Mouse (Mus musculus): ENCODE data around the gene Nudc. TPM values are rescaled to one million over a fixed set of nuclear protein-coding genes. Genes with fewer than 3 reads are reported as not detected.

Gene Nudc
- total and polyA plus RNA-seq, 2 experiments from 2014 or later, result 115 to 262 TPM

DNA sequence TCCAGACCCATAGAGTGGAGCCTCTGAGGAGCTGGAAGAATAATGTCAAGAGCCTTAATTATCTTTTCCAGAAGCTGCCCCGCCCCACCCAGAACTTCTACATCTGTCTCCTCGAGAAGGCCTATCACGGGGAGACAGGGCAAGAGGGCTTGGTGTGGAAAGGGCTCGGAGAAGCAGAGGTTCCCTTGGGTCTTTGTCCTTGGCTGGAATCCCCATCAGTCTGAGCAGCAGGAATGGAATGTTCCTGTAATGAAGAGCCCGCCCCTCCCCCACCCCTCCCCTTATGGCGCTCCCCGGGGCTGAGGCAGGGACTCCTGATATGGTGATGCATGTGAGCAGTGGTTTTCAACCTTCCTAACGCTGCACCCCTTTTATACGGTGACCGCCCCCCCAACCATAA lies 54.0 kb downstream of the Nudc start:
- whole genome bisulfite sequencing, result 46% methylated on average over 10 of the region's 10 CpGs
- ATAC-seq, result no peak
- H3K27me3 ChIP-seq (ENCODE audit: insufficient read depth, low read length), result peaks cover 12% of the 10 kb centered on the region; the same call in 1 of the 2 replicates
- H3K36me3 ChIP-seq (ENCODE audit: insufficient read depth), result 0 out of 2 replicates have a peak, but pooled peaks cover 6% of the 10 kb centered on the region
- H3K9me3 ChIP-seq (ENCODE audit: low read length), result no peaks in the 10 kb centered on the region
- H3K9ac ChIP-seq, result no peak overlapping the region
- H3K27ac ChIP-seq (ENCODE audit: low read depth, low read length), result no peak overlapping the region
- no peak for TF ChIP-seq CTCF (IDR thresholded peaks at IDR 0.05; ENCODE audit: low read depth)
- no peak for DNase-seq
- H3K4me1 ChIP-seq (ENCODE audit: insufficient read depth), result 0 out of 2 replicates have a peak, but pooled peaks cover under 1% of the 10 kb centered on the region
- no peak overlapping the region for H3K4me3 ChIP-seq (ENCODE audit: low read depth, low read length)
- no peak overlapping the region for H3K4me2 ChIP-seq (ENCODE audit: low read depth)

DNA sequence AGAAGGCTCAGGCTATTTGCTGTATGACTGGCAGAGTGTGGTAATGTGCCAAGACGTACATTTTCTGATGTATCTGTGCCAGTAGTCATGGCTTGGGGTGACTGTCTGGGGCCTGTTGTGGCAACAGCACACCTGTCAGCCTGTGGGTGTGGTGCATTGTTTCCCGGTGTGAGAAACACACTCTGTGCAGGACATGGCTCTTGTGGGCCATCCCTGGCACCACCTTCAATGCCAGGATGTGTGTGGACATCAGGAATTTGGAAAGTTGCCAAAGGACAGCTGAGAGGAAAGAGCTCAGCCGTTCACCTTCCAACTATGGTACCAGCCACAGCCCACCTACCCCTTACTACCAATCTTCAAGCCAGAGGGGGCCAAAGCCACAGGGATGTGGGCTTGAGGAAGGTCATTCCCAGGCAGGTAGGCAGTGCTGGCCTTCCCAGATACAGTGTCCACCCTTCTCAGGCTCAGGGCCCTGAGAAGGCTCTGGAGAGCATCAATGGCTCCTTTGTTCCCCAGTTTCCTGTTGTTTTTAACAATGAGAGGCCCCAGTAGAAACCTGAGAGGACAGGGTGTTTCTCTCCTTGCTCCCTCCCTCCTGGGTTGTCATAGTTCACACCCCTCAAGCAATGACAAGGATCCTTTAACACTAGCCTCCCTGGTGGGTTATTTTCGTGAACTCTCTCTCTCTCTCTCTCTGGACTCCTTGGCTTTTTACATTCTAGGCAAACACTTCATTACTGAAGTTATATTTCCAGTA lies 56.1 kb downstream of the Nudc start:
- Histone ChIP-seq H3K27me3 (ENCODE audit: insufficient read depth, low read length) (no peaks in the 10 kb centered on the region), H3K4me3 (ENCODE audit: low read depth, low read length) (no peak overlapping the region), H3K9ac (no peak overlapping the region), H3K27ac (ENCODE audit: low read depth, low read length) (no peak overlapping the region), H3K4me1 (ENCODE audit: insufficient read depth) (no peaks in the 10 kb centered on the region), H3K4me2 (ENCODE audit: low read depth) (no peak overlapping the region), H3K9me3 (ENCODE audit: low read length) (no peaks in the 10 kb centered on the region), H3K36me3 (ENCODE audit: insufficient read depth) (0 out of 2 replicates have a peak, but pooled peaks cover 6% of the 10 kb centered on the region)
- ATAC-seq (no peak), DNase-seq (no peak)
- WGBS, result 53% methylated on average over 4 of the region's 4 CpGs
- TF ChIP-seq CTCF (IDR thresholded peaks at IDR 0.05; ENCODE audit: low read depth), result no peak

DNA sequence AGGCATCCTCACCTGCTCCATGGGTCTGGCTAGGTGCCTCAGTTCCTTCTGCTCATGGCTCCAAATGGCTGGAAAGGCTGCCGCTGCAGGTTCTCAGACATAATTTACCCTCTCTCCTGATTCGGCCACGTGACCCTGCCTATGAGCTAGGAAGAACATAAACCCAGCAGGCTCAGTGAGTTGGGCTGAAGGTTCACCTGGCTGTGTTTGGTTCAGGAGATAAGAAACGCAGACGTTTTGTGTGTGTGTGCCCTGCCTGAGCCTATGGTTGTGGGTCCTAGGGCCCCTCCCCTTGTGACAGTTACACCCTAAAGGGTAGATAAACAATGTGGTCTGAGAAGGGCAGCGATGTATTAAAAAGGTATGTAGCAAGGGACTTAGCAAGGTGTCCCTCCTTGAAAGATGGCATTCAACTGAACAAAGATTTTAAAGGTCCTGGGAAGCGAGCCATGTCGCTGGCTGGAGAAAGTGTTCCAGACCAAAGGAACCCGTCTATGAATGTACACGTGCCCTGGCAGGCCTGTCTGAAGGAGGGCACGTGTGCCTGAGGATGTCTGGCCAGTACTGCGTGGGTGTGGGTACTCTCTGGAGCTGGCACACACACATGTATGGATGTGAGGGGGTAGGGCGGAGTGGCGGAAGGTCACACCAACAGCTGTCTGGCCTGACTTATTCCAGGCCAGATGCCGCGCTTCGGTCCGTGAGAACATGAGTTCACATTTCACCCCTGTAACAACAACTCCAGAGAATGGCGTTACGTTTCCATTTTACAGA lies 57.0 kb downstream of the Nudc start:
- H3K9me3 ChIP-seq (ENCODE audit: low read length), result no peaks in the 10 kb centered on the region
- H3K4me2 ChIP-seq (ENCODE audit: low read depth), result no peak overlapping the region
- no peak overlapping the region for H3K9ac ChIP-seq
- no peak for ATAC-seq
- H3K27ac ChIP-seq (ENCODE audit: low read depth, low read length), result no peak overlapping the region
- H3K4me1 ChIP-seq (ENCODE audit: insufficient read depth), result no peaks in the 10 kb centered on the region
- TF ChIP-seq CTCF (IDR thresholded peaks at IDR 0.05; ENCODE audit: low read depth), result no peak
- DNase-seq, result no peak
- no peak overlapping the region for H3K4me3 ChIP-seq (ENCODE audit: low read depth, low read length)
- H3K27me3 ChIP-seq (ENCODE audit: insufficient read depth, low read length), result no peaks in the 10 kb centered on the region
- H3K36me3 ChIP-seq (ENCODE audit: insufficient read depth), result 0 out of 2 replicates have a peak, but pooled peaks cover 6% of the 10 kb centered on the region
- 86% methylated on average over 20 of the region's 20 CpGs for WGBS

DNA sequence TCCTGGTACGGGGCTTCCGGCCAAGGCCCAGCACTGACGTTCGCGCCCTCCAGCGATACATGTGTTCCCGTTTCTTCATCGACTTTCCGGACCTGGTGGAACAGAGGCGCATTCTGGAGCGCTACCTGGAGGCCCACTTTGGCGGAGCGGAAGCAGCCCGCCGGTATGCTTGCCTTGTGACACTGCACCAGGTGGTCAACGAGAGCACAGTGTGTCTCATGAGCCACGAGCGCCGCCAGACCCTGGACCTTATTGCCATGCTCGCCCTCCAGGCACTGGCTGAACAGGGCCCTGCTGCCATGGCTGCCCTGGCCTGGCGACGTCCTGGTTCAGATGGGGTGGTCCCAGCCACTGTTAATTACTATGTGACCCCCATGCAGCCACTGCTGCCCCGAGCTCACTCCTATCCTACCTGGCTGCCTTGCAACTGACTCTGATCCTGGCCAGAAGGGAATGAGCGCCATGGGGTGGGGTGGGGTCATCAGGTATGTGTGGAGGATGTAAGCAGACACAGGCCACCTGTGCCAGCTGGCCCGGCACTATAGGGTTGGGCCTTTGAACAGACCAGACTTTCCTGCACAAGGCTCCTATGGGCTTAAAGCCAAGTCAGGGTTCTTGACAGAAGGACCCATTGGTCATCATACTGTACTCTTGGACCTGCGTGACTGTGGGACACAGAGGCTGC lies 59.0 kb downstream of the Nudc start:
- no peak overlapping the region for H3K4me3 ChIP-seq (ENCODE audit: low read depth, low read length)
- DNase-seq, result no peak
- H3K36me3 ChIP-seq (ENCODE audit: insufficient read depth), result 0 out of 2 replicates have a peak, but pooled peaks cover 6% of the 10 kb centered on the region
- no peaks in the 10 kb centered on the region for H3K9me3 ChIP-seq (ENCODE audit: low read length)
- no peak overlapping the region for H3K9ac ChIP-seq
- WGBS, result 96% methylated on average over 26 of the region's 26 CpGs
- no peaks in the 10 kb centered on the region for H3K27me3 ChIP-seq (ENCODE audit: insufficient read depth, low read length)
- no peak for ATAC-seq
- no peak overlapping the region for H3K27ac ChIP-seq (ENCODE audit: low read depth, low read length)
- no peak overlapping the region for H3K4me2 ChIP-seq (ENCODE audit: low read depth)
- no peaks in the 10 kb centered on the region for H3K4me1 ChIP-seq (ENCODE audit: insufficient read depth)
- TF ChIP-seq CTCF (IDR thresholded peaks at IDR 0.05; ENCODE audit: low read depth), result no peak

DNA sequence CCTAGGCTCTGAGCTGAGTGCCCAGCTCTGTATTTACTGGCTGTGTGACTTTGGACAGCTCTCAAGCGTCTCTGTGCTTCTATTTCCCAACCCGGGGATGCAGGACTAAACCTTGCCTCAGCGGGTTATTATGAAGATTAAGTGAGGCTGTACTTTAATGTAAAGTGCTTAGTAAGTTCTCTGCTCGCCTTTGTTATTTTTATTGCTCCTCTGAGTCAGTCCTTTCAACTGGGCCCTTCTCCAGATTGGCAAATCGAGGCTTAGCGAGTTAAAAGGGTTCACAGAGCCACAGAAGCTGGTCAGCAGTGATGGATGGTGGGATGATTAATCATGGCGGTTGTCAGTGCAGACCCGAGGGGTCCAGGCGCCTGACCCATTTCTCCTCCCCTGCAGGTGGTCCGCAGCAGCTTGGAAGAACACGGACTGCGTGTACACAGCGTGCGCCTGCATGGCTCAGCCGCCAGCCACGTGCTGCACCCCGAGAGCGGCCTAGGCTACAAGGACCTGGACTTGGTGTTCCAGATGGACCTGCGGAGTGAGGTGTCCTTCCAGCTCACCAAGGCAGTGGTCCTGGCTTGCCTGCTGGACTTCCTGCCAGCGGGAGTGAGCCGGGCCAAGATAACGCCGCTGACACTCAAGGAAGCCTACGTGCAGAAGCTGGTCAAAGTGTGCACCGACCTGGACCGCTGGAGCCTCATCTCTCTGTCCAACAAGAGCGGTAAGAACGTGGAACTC lies 59.9 kb downstream of the Nudc start:
- DNase-seq (no peak), ATAC-seq (no peak)
- 93% methylated on average over 28 of the region's 28 CpGs for WGBS
- Histone ChIP-seq H3K27me3 (ENCODE audit: insufficient read depth, low read length) (peaks cover 9% of the 10 kb centered on the region), H3K27ac (ENCODE audit: low read depth, low read length) (no peak overlapping the region), H3K4me3 (ENCODE audit: low read depth, low read length) (no peak overlapping the region), H3K4me2 (ENCODE audit: low read depth) (no peak overlapping the region), H3K9ac (no peak overlapping the region), H3K36me3 (ENCODE audit: insufficient read depth) (0 out of 2 replicates have a peak, but pooled peaks cover 3% of the 10 kb centered on the region), H3K9me3 (ENCODE audit: low read length) (no peaks in the 10 kb centered on the region), H3K4me1 (ENCODE audit: insufficient read depth) (no peaks in the 10 kb centered on the region)
- no peak for TF ChIP-seq CTCF (IDR thresholded peaks at IDR 0.05; ENCODE audit: low read depth)

DNA sequence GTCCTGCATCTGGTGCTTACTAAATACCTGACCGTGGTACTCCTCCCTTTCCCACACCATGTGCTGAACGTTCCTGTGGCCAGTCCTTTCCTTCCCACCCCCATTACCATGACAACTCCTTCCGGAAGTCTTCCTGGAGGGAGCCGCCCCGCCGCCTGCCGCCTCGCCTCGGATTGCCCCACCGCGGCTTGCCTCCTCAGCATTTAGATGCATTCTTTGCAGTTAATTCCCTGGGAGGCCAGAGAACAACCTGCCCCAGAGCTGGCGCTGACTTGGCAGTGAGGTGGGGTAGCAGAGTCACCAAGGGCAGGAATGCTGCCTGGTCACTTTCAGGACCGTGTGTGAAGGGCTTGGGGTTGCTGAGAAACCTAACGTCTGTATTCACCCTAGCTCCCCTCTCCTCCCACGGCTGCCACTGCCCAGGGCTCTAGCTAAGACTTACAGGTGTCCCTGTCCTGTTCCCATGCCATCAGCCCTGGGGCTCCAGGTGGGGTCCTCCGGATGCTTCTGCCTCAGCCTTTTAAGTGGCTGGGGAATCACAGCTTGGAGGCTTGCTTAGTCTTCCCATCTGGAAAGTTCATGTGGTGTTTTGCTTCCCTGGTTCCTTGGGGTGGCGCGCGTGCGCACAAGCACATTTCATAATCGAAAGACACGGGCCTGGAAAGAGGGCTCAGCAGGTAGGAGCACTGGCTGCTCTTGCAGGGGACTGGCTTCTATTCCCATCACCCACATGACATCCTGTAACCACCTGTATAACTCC lies 61.4 kb downstream of the Nudc start:
- Histone ChIP-seq H3K9me3 (ENCODE audit: low read length) (no peaks in the 10 kb centered on the region), H3K9ac (no peak overlapping the region), H3K27me3 (ENCODE audit: insufficient read depth, low read length) (peaks cover 18% of the 10 kb centered on the region), H3K4me2 (ENCODE audit: low read depth) (no peak overlapping the region), H3K4me1 (ENCODE audit: insufficient read depth) (no peaks in the 10 kb centered on the region), H3K36me3 (ENCODE audit: insufficient read depth) (no peaks in the 10 kb centered on the region), H3K4me3 (ENCODE audit: low read depth, low read length) (no peak overlapping the region), H3K27ac (ENCODE audit: low read depth, low read length) (no peak overlapping the region)
- ATAC-seq (no peak), DNase-seq (no peak)
- no peak for TF ChIP-seq CTCF (IDR thresholded peaks at IDR 0.05; ENCODE audit: low read depth)
- WGBS, result 15% methylated on average over 22 of the region's 22 CpGs

Small RNA genes within 50 kb of the gene (microRNA-seq; reads per million reads assigned to microRNA genes)
- gene Gm23158, result 0 reads per million in 2 experiments

Other genes starting within 250 kb of the Nudc start
- 35.5 and 43.9 TPM in 2 replicates for gene Wdtc1, start 192.5 kb downstream of the Nudc start, total RNA-seq (2014; rRNA removed)
- 13.0 and 16.3 TPM in 2 replicates for gene Wdtc1, start 192.5 kb downstream of the Nudc start, polyA plus RNA-seq (2015; fragmentation: Nextera tagmentation; extraction: Ambion mirVana)
- gene Slc9a1, start 176.3 kb downstream of the Nudc start, total RNA-seq (2014; rRNA removed), result 9.7 and 16.0 TPM in 2 replicates
- 7.7 and 10.1 TPM in 2 replicates for gene Slc9a1, start 176.3 kb downstream of the Nudc start, polyA plus RNA-seq (2015; fragmentation: Nextera tagmentation; extraction: Ambion mirVana)
- gene Tent5b, start 65.9 kb downstream of the Nudc start, total RNA-seq (2014; rRNA removed), result 0.23 and 0.62 TPM in 2 replicates
- gene Tent5b, start 65.9 kb downstream of the Nudc start, polyA plus RNA-seq (2015; fragmentation: Nextera tagmentation; extraction: Ambion mirVana), result 0.31 TPM in 2 replicates
- gene Trnp1, start 47.4 kb downstream of the Nudc start, total RNA-seq (2014; rRNA removed), result 25.7 and 32.1 TPM in 2 replicates
- gene Trnp1, start 47.4 kb downstream of the Nudc start, polyA plus RNA-seq (2015; fragmentation: Nextera tagmentation; extraction: Ambion mirVana), result 14.3 and 17.7 TPM in 2 replicates
- 0.23 TPM in 1 of 2 replicates, not detected in the other for gene Kdf1, start 27.0 kb downstream of the Nudc start, total RNA-seq (2014; rRNA removed)
- gene Kdf1, start 27.0 kb downstream of the Nudc start, polyA plus RNA-seq (2015; fragmentation: Nextera tagmentation; extraction: Ambion mirVana), result 0.40 and 0.92 TPM in 2 replicates
- gene Nr0b2, start 7.4 kb upstream of the Nudc start, total RNA-seq (2014; rRNA removed), result not detected in 2 replicates
- gene Nr0b2, start 7.4 kb upstream of the Nudc start, polyA plus RNA-seq (2015; fragmentation: Nextera tagmentation; extraction: Ambion mirVana), result not detected in 2 replicates
- 8.4 and 11.8 TPM in 2 replicates for gene Gpatch3, start 28.7 kb upstream of the Nudc start, total RNA-seq (2014; rRNA removed)
- 4.2 and 5.4 TPM in 2 replicates for gene Gpatch3, start 28.7 kb upstream of the Nudc start, polyA plus RNA-seq (2015; fragmentation: Nextera tagmentation; extraction: Ambion mirVana)
- gene Gpn2, start 38.4 kb upstream of the Nudc start, total RNA-seq (2014; rRNA removed), result 18.5 and 20.5 TPM in 2 replicates
- 16.8 and 19.7 TPM in 2 replicates for gene Gpn2, start 38.4 kb upstream of the Nudc start, polyA plus RNA-seq (2015; fragmentation: Nextera tagmentation; extraction: Ambion mirVana)
- 3.2 and 3.3 TPM in 2 replicates for gene Sfn, start 56.2 kb upstream of the Nudc start, total RNA-seq (2014; rRNA removed)
- 0.62 and 0.88 TPM in 2 replicates for gene Sfn, start 56.2 kb upstream of the Nudc start, polyA plus RNA-seq (2015; fragmentation: Nextera tagmentation; extraction: Ambion mirVana)
- 14.8 and 21.2 TPM in 2 replicates for gene Zdhhc18, start 104.2 kb upstream of the Nudc start, total RNA-seq (2014; rRNA removed)
- gene Zdhhc18, start 104.2 kb upstream of the Nudc start, polyA plus RNA-seq (2015; fragmentation: Nextera tagmentation; extraction: Ambion mirVana), result 9.3 and 9.6 TPM in 2 replicates
- gene Pigv, start 126.7 kb upstream of the Nudc start, total RNA-seq (2014; rRNA removed), result 9.5 and 12.0 TPM in 2 replicates
- 9.2 and 12.5 TPM in 2 replicates for gene Pigv, start 126.7 kb upstream of the Nudc start, polyA plus RNA-seq (2015; fragmentation: Nextera tagmentation; extraction: Ambion mirVana)
- 36.2 and 51.0 TPM in 2 replicates for gene Arid1a, start 210.8 kb upstream of the Nudc start, total RNA-seq (2014; rRNA removed)
- 12.7 and 19.3 TPM in 2 replicates for gene Arid1a, start 210.8 kb upstream of the Nudc start, polyA plus RNA-seq (2015; fragmentation: Nextera tagmentation; extraction: Ambion mirVana)